Mouse (Mus musculus) 416B (cell line): ENCODE data around the gene Keap1.
"Not testable (repeated sequence)": the region's sequence is repeated elsewhere in the genome, so short reads cannot be mapped to it uniquely, and the experiment has no call there.

Experiments used
- DNase-seq: peaks from one replicate; pipeline ENCODE4 v3.0.0; 2011; ENCODE audit warnings: low read depth

Gene Keap1

DNA sequence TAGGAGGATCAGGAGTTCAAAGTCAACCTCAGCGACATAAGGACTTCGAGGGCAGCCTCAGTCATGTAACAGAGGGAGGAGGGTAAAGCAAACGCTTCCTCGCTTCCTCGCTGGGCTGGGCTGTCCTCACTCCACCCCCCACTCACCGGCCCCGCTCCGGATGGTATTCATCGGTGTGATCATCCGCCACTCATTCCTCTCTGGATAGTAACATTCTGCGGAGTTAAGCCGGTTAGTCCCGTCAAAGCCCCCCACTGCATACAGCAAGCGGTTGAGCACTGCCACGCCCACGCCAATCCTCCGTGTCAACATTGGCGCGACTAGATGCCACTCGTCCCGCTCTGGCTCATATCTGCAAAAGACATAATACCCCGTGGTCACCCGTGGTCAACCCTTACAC is 7.6 kb downstream of the Keap1 start:
- peak; percentile 33 for DNase-seq

DNA sequence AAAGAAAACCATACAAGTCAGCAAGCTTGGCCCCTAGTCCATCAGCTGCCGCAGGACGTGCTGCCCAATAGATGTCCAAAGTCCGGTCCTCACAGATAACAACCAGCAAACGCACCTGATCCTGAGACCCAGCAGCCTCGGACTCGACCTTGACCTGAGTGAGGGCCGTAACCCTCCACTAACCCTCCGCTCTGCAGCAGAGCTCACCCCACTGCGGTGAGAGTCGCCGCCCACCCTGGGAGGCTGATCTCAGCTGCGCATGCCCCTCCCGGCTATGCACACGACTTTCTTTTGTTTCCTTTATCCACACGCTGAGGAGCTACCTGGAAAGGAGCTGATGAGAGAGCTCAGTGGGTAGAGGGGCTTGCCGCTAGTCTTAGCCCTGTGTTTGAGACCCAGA is 11.8 kb downstream of the Keap1 start:
- DNase-seq, result no peak

DNA sequence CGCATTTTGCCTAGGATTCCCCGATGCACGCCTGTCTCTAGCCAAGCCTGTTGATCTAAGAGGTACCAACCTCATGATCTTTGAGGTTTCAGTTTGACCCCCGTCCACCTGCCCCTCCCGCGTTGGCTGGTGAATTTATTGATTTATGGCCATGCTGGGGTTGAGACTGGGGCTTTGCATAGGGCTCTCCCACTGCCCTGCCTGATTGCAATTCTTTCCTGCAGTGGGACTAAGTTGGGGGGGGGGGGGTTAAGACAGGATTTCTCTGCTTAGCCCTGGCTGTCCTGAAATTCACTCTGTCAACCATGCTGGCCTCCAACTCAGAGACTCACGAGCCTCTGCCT is 13.8 kb downstream of the Keap1 start:
- DNase-seq, result no peak

DNA sequence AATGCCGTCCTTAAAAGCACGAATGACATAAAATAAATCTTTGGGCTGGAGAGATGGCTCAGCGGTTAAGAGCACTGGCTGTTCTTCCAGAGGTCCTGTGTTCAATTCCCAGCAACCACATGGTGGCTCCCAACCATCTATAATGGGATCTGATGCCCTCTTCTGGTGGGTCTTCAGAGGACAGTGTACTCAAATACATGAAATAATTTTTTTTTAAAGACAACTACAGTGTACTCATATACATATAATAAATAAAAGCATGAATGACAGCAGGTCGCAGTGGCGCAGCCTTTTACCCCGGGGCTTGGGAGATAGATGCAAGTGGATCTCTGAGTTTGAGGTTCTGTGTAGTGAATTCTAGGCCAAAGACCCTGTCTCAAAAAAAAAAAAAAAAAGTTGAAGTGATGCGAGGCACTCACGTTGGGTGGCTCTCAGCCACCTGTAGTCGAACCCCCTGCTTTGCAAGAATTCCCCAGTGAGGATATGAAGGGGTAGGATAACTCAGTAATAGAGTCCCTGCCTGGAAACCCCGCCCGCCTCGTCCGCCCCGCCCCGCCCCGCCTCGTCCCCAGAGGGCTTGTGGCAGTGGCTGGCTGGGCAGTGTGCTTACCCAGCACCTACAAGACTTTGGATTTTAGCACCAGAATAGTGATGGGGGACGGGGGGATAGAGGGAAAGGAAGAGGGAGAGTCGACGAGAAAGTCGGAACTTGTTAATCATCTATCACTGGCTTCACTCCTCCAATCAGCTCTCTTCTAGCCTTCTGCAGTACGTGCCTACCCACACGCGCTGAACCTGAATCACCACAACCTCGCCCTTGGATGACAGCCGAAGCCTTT is 14.4 kb downstream of the Keap1 start:
- DNase-seq, result no peak

DNA sequence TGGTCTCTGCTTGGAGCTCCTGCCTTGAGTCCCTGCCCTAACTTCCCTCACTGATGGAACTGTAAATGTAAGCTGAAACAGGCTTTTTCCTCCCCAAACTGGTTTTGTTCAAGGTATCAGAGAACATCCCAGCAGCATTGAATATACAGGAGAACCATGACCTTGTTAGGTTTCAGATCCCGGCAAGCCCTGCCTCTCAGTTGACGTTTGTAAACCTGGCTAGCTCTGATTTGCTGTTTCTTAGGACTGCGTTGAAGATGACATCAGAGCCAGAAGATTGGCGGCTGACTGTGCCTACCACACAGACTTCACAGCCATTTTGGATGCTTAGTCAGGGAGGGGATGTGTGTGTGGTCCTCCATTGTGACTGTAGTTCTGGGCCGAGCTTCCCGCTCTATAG is 15.3 kb downstream of the Keap1 start:
- DNase-seq, result no peak

DNA sequence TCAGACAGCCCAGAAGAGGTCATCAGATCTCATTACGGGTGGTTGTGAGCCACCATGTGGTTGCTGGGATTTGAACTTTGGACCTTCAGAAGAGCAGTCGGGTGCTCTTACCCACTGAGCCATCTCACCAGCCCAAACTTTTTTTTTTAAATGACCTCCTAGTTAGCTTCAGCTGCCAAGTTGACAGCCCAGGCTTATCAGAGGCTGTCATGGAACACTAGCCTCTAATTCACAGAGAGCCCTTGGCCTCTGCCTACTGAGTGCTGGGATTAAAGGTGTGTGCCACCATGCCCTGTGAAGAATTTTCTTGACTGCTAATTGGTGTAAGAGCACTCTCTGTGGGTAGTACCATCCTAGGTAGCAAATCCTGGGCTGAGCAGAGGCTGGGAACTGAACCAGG is 15.7 kb downstream of the Keap1 start:
- not testable (repeated sequence) for DNase-seq

DNA sequence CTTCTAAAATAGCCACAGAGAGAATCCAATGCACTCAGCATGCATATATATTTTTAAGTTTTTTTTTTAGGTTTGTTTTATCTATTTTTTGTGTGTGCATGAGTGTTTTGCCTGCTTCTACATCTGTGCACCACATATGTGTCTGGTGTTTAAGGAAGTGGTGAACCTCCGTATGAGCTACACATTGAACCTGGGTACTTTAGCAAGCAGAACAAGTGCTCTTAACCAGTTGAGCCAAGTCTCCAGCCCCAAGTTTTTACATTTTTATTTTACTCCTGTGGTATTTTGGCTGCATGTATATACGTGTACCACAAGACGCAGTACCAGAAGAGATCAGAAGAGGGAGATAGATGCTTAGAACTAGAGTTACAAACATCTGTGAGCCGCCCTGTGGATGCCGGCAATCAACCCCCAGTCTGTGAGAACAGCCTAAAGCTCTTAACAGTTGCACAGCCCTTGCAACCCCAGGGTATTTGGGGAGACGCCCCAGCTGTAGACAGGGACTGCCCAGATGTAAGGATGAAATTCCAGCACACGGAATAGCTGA is 17.7 kb downstream of the Keap1 start:
- DNase-seq, result peak; percentile 92

DNA sequence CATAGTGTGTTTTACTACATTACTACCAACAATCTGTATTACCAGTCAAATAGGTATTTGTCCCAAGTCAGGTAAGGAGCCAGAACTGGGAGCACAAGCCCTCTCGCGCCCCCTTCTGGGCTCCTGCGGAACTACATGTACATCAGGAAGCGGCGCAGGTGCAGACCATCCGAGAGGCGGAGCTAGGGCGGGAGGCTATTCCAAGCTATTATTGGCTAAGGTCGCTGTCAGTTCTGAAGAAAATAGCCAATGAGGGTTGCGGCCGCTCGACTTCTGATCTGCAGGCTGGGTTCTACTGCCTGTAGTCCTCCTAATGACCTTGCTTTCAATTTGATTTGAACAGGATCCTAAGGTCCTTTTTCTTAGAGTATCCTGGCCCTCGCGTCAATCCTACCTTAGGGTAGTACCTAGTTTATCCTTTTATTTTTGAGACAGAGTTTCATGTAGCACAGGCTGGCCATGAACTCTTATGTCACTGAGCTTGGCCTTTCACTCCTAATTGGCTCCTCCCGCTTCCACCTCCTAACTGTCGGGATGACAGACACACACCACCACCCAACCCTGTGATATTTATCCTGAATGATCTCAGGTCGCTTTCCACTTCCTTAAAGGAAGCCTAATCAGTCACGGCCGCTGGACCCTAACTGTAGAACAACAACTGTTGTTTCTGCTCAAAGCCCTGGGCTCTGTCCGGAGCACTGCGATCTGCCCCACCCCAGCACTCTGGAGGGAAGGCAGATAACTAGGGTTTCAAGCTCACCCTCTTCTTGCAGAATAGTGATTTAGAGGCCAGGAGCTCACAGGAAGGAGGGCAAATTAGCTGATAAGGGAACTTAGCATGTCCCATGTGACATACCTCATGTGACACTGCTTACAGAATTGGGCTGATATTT is 18.4 kb downstream of the Keap1 start:
- DNase-seq, result peak; percentile 97

DNA sequence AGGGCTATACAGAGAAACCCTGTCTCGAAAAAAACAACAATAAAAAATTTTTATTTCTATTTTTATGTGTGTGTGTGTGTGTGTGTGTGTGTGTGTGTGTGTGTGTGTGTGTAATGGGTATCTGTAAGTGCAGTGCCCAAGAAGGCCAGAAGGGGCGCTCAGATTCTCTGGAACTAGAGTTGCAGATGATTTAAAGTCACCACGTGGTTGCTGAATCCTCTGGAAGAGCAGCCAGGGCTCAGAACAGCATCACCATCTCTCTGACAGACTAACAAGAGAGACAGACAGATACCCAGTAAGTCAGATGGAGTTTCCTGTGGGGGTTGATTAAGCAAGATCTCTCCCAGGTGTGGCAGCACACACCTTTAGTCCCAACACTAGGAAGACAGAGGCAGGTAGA is 19.3 kb downstream of the Keap1 start:
- peak; percentile 58 for DNase-seq

DNA sequence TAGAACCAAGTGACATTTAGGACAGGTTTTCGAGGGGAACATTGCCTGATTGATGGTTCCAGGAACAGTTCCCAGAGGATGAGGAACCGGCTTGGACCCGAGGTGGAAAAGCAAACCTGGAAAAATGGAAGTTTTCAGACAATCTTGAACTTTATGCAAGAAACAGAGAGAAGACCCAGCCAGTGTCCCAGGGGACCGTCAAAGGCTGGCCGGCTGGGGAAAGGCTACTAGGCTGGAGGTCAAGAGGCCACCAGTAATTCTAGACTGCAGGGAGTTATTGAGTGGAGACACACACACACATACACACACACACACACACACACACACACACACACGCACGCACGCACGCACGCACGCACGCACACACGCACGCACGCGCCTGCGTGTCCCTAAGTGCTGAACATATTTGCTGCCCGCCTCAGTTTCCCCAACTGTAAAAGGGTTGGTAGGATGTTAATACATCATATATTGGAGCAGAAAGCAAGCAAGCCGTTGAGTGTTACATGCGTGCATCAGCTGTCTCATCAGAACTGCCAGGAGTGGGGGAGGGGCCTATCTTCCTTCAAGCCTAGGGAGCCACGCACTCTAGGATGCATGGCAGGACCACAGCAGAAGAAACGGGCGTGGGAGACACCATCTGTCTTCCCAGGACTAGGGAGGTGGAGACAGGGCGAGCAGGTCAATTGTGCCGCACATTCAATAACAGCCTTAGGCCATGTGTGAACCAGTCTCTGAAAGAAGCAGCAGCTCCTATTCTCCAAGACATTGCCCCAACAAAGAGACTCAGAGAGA is 22.9 kb downstream of the Keap1 start:
- no peak for DNase-seq

DNA sequence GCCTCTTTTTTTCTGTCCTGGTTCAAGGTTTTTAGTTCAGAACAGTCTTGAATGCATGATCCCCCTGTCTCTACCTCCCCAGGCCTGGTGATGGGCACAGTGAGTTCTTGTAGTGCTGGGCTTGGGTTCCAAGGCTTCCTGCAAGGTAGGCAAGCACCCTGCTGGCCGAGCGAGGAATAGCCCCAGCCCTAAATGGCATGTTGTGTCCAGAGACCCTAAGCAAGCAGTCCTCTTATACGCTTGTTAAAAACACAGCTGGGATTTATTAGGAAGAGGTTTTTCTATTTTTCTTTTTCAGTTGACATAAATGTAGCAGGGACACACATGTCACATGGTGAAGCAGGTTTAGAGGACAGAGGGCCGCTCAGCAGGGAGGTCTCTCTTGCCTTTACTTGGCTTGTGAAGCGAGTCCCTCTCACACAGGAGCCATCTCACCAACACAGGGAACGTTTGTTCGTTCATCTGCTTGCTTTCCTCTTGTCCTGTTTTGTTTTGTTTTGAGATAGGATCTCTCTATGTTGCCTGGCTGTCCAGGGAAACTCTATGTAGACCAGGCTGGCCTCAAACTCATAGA is 25.5 kb downstream of the Keap1 start:
- DNase-seq, result peak; percentile 56

DNA sequence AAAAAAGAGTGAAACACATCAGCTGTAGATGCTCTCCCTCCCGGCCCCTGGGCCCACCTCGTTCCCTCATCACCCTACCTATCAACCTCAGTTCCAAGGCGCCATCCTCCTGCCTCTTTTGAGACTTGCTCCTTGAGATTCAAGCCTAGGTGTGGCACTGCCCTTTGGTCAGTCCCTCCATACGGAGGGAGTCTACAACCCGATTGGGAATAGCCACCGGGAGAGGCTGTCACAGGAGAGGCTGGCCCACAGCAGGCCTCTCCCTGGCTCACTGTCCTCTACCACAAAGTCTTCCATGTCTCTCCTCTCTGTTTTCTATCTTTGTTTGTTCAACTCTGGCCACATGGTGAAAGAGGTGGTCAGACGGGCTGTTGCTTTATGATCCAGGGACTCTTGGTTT is 27.5 kb downstream of the Keap1 start:
- DNase-seq, result no peak

DNA sequence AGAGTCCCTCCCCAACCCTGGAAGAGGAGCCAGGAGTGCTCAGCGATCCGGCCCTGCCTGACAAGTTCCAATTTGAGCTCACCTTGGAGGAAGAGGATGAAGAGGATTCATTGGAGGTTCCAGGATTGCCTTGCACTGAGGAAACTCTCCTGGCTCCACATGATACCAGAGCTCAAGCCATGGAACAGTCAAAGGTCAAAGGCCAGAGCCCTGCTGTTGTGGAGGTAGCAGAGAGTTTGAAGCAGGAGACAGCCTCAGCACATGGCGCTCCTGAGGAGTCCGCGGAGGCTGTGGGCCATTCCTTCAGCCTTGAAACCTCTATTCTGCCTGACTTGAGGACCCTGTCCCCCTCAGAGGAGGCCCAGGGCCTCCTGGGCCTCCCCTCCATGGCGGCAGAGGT is 28.3 kb downstream of the Keap1 start:
- no peak for DNase-seq

DNA sequence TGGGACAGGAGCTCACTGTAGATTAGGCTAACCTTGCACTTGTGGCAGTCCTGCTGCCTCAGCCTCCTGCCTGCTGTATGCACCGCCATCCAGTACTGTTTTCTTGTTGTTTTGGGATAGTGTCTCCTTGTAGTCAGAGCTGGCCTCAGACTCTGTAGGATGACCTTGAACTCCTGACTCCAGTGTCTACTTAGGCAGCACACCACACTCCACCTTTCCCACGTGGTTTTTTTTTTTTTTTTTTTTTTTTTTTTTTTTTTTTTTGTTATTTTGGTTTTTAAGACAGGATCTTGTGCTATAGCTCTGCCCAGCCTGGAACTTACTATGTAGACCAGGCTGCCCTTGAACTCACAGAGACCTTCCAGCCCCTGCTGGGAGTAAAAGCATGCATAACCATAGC is 30.5 kb downstream of the Keap1 start:
- no peak for DNase-seq

DNA sequence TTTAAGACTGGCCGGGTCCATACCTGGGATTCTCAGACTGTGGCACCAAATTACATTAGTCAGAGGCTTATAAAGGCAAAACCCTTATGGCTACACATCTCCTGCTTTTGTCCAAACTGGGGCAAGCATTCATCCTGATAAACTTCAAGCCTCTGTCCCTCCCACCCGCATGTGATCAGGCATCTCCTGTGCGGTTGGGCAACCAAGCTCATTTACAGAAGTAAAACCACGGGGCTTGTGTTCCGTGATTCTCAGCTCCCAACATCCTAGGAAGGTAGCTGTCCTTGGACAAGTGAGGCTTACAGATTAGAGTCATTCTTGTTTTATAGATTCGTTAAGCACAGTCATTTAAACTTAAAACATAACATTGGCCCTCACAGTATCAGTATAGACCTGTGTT is 32.3 kb downstream of the Keap1 start:
- no peak for DNase-seq

DNA sequence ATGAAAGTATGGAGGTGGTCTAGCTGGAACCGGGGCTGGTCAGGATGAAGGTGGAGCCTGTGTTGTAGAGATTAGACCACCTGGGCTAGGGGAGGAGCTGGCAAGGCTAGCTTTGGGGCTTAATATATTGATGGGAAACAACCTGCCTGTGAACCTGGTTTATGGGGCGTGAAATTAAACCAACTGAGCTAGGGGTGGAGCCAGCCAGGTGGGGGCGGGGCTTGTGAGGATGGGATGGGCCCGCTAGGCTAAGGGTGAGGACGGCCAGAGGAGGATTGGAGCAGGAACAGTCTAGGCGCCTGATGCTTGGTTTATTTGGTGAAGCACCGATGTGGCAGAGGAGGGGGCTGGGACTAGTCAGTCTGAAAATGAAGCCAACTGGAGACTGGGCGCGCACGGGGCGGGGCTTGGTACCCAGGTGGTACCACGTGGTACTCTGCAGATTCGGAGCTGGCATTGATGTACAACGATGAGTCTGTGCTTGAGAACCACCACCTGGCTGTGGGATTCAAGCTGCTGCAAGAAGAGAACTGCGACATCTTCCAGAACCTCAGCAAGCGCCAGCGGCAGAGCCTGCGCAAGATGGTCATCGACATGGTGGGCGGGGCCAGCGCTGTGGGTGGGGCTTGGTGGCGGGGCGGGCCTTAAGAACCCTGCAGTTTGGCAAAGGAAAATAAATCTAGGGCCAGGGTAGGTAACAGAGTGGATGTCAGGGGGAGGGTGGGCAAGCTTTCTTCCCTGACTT is 34.5 kb downstream of the Keap1 start:
- no peak for DNase-seq

DNA sequence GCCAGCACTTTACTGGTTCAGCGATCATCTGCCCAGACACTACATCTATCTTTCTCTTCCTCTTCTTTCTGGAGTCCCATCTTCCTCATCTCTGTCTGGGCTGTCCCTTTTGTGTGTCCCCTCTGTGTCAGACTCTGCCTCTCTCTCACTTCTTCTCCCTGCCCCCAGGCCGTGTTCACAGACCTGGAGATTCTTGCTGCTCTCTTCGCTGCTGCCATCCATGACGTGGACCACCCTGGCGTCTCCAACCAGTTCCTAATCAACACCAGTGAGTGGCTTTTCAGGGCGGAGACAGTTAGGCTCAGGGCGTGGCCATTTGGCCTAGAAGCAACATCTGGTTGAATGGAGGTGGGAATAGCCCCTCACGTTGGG is 35.0 kb downstream of the Keap1 start:
- DNase-seq, result no peak

DNA sequence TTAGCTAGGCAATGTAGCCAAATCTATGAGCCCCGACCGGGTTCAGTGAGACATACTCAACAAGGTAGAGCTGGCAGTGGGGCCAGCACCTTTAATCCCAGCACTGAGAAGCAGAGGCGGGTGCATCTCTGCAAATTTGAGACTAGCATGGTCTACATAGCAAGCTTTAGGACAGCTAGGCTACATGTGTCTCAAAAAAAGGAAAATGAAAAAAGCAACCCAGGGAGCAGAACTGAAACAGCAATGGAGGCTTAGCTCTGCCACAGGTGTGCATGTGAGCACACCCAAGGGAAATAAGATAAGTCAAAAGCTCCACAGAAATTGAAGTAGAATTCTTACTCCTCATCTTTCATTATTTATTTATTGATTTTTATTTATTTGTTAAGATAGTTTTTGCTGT is 40.2 kb downstream of the Keap1 start:
- no peak for DNase-seq

DNA sequence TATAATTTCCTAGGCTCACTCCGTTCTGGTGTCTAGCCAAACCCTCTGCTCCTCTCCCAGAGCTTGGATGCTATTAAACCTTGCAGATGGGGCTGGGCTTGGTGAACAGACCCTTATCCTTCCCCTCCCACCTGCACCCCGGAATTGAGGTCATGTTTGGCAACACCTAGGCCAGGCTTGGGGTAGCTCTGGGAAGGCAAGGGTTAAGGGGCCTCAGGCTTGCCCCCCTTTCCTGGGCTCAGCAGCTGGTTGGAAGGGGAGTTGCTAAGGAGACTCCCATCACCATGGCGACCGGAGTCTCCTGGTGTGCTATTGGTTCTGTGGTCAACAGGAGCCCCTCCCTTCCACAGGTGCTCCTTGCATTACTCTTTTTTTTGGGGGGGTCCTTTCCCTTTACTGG is 41.2 kb downstream of the Keap1 start:
- no peak for DNase-seq

DNA sequence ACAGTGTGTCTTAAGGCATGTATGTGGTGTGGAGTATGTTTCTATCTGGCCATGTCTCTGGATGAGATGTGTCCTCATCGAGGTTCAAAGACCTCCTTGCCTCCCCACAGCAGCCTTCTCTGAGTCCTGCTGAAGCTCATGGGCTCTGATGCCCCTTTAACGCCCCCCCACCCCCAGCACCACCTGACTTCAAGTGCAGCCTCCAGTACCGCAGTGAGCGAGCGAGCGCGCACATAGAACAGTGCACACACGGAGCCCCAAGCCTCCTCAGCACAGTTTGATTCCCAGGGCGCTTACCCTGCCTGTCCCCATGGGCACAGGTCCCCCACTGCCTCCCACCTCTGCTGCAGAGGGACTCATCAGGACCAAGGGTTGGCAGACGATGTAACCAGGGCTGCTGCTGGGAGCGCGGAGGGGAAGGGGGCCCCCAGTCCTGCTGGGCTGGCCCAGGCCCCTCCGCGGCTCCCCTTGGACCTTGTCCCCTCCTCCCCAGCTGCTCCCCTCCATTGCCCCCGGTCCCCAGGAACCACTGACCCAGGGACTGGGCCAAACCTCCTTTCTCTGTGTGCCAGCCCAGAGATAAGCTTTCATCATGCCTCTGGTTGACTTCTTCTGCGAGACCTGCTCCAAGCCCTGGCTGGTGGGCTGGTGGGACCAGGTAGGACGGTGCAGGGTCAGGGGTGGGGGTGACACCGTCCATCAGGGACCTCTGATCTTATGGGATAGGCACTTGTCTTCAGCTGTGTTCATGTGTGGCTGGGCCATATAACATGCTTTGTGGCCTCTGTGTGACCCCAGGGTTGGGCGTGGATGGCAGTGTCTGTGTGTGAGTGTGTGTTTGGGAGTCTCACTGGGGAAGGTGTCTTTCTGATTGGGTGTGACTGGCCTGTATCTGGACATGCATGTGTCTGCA is 42.4 kb downstream of the Keap1 start:
- no peak for DNase-seq
